Mouse (Mus musculus) heart, postnatal 0 days (tissue): Measurements from ENCODE around the gene Elmo2.

Experiments used
- CTCF ChIP-seq: IDR thresholded peaks from 2 replicates; pipeline ENCODE4 v1.5.1; 2016; ENCODE audit warnings: antibody characterized with exemption, control low read depth, low read depth
- EP300 ChIP-seq: IDR thresholded peaks from 2 replicates; pipeline ENCODE4 v1.6.1; 2016; ENCODE audit warnings: antibody characterized with exemption, low read depth

GRCm38 (mm10) chr2:165283644-165284043, 42.6 kb downstream of the Elmo2 start:
- no peak for TF ChIP-seq EP300
- TF ChIP-seq CTCF = no peak
